Mouse (Mus musculus): ENCODE data around the gene Fras1.

DNA sequence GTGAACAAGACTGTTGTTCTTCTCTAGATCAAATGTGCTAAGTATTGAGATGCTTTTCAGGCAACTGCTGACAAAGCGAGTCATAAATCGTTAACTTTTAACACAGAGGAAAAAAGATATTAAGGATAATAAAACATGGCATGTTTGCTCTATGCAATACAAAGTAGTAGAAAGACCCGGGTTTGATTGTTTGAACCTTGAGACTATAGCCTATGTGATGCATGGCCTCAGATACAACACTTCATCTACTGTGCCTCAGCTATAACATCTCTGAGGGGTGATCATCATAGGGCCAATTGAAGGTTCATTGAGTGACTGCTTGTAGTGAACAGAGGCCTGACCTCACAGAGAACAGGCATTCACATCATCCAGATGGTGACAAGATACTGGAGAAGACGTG is 17.3 kb downstream of the Fras1 start:
- no peak for TF ChIP-seq CTCF (IDR thresholded peaks at IDR 0.05)
- no peak for TF ChIP-seq POLR2A (IDR thresholded peaks at IDR 0.05; ENCODE audit: insufficient read depth, low read depth, low read length)
- TF ChIP-seq EP300 (IDR thresholded peaks at IDR 0.05; ENCODE audit: insufficient read depth, low read depth, low read length), result no peak

Measured in heart, adult 2 months (tissue).